ENCODE assay signal across 8 mouse cellular contexts in the genomic region with DNA sequence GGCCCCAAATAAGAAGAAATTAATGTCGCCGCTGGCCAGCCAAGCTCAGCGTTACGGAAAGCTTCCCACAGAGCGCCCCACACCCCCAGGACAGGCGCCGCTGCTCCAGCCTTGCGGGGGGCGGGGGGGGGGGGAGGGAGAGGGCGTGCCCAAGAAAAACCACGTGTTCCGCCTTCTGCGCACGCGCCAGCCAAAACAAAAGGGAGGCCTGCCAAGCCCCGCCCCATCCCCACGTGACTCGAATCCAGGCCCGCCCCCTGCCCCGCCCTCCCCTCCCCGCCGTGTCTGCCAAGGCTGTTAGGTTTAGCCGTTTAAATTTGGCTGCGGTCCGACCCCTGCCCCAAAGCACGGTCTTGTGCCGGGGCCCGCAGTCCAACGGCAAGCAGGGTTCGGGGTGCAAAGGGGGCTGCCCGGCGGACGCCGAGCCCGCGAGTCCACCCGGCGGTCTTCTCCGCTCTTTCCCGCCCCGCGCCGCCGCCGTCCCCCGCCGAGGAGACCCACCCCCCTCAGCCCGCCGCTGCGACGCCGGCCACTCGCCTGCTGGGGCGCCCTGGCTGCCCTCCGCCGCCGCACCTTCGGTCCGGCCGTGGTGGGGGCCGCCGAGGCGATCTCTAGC. TPM values are rescaled to one million over a fixed set of nuclear protein-coding genes. Genes with fewer than 3 reads are reported as not detected.
DNase-seq lines count a peak whose midpoint lies in the region; ATAC-seq lines count a peak whose summit lies in the region.

No protein-coding gene starts in this region.

- H3K4me3 ChIP-seq in embryonic facial prominence, embryonic 12.5 days, result peak overlapping the region; percentile 75
- peak overlapping the region; percentile 73 for H3K4me3 ChIP-seq in limb, embryonic 12.5 days (replicated peaks)
- peak overlapping the region; percentile 86 for H3K4me3 ChIP-seq in midbrain, embryonic 14.5 days (replicated peaks; ENCODE audit: low read depth, low read length)

- H3K9me3 ChIP-seq in embryonic facial prominence, embryonic 12.5 days, result no peaks in the 10 kb centered on the region
- no peaks in the 10 kb centered on the region for H3K9me3 ChIP-seq in limb, embryonic 12.5 days
- no peaks in the 10 kb centered on the region for H3K9me3 ChIP-seq in midbrain, embryonic 14.5 days (ENCODE audit: control insufficient read depth, low read length)

- no peaks in the 10 kb centered on the region for H3K36me3 ChIP-seq in embryonic facial prominence, embryonic 12.5 days
- H3K36me3 ChIP-seq in limb, embryonic 12.5 days, result no peaks in the 10 kb centered on the region
- no peaks in the 10 kb centered on the region for H3K36me3 ChIP-seq in midbrain, embryonic 14.5 days (ENCODE audit: control insufficient read depth, insufficient read depth, low read length)

- peaks cover 3% of the 10 kb centered on the region; the same call in 1 of the 2 replicates for H3K4me1 ChIP-seq in embryonic facial prominence, embryonic 12.5 days
- H3K4me1 ChIP-seq in limb, embryonic 12.5 days (replicated peaks), result peaks cover 9% of the 10 kb centered on the region
- H3K4me1 ChIP-seq in midbrain, embryonic 14.5 days (ENCODE audit: control insufficient read depth, insufficient read depth, low read length), result peaks cover 25% of the 10 kb centered on the region

- H3K9ac ChIP-seq in embryonic facial prominence, embryonic 12.5 days, result peak overlapping the region; percentile 93
- H3K9ac ChIP-seq in limb, embryonic 12.5 days (replicated peaks), result peak overlapping the region; percentile 94
- peak overlapping the region; percentile 95 for H3K9ac ChIP-seq in midbrain, embryonic 14.5 days (replicated peaks; ENCODE audit: low read length)

- H3K27ac ChIP-seq in embryonic facial prominence, embryonic 12.5 days, result peak overlapping the region; percentile 97
- peak overlapping the region; percentile 98 for H3K27ac ChIP-seq in limb, embryonic 12.5 days
- H3K27ac ChIP-seq in midbrain, embryonic 14.5 days (replicated peaks; ENCODE audit: low read depth, low read length), result peak overlapping the region; percentile 99

- under 1% methylated on average over 57 of the region's 63 CpGs for WGBS in embryonic facial prominence, embryonic 12.5 days
- WGBS in limb, embryonic 12.5 days, result 1% methylated on average over 59 of the region's 63 CpGs
- under 1% methylated on average over 57 of the region's 63 CpGs for WGBS in midbrain, embryonic 14.5 days

- peak overlapping the region; percentile 69 for H3K4me2 ChIP-seq in embryonic facial prominence, embryonic 12.5 days (replicated peaks)
- H3K4me2 ChIP-seq in limb, embryonic 12.5 days, result peak overlapping the region; percentile 72
- H3K4me2 ChIP-seq in midbrain, embryonic 14.5 days (ENCODE audit: low read length), result peak overlapping the region; percentile 84

- no peaks in the 10 kb centered on the region for H3K27me3 ChIP-seq in embryonic facial prominence, embryonic 12.5 days
- peaks cover 6% of the 10 kb centered on the region for H3K27me3 ChIP-seq in limb, embryonic 12.5 days
- H3K27me3 ChIP-seq in midbrain, embryonic 14.5 days (ENCODE audit: control insufficient read depth, insufficient read depth, low read length), result no peaks in the 10 kb centered on the region

- DNase-seq in 3T3-L1 (ENCODE audit: low read depth, low spot score), result peak; percentile 82
- DNase-seq in adrenal gland, postnatal 36 days, result peak; percentile 93 to 95
- peak; percentile 91 to 96 for DNase-seq in heart, adult 18-20 months
- peak; percentile 77 to 89 for DNase-seq in kidney, adult 8-10 months
- peak; percentile 97 for DNase-seq in midbrain, embryonic 14.5 days
- DNase-seq in spleen, adult 12 weeks (ENCODE audit: low spot score), result peak; percentile 79

- peak; percentile 85 for ATAC-seq in embryonic facial prominence, embryonic 12.5 days (ENCODE audit: insufficient number of reproducible peaks, insufficient read depth, low FRiP score, low TSS enrichment)
- ATAC-seq in limb, embryonic 12.5 days (ENCODE audit: insufficient number of reproducible peaks, insufficient read depth, low FRiP score, low TSS enrichment, low read depth), result peak; percentile 81
- peak; percentile 89 for ATAC-seq in midbrain, embryonic 14.5 days (ENCODE audit: low FRiP score, low TSS enrichment)

RNA-seq across cellular contexts. Expression of a gene that starts 0.4 kb away (rescaled TPM):
- total RNA-seq in adrenal gland, postnatal 36 days (2021), result 10 to 100 TPM; 17.9 to 21.0 TPM
- 22.5 and 23.5 TPM in 2 replicates for polyA plus RNA-seq in embryonic facial prominence, embryonic 12.5 days (2016; fragmentation: Nextera tagmentation; extraction: Ambion mirVana)
- total RNA-seq in heart, adult 18-20 months (2021), result 10 to 100 TPM; 21.7 to 23.6 TPM
- polyA plus RNA-seq in limb, embryonic 12.5 days (2016; fragmentation: Nextera tagmentation; extraction: Ambion mirVana), result 27.9 and 30.3 TPM in 2 replicates
- 13.9 and 15.9 TPM in 2 replicates for polyA plus RNA-seq in midbrain, embryonic 14.5 days (2014; fragmentation: Nextera tagmentation; extraction: Ambion mirVana)

RNA-seq across cellular contexts. Expression of a gene that starts 46.1 kb away (rescaled TPM):
- 100 to 1,000 TPM; 472 to 633 TPM for total RNA-seq in adrenal gland, postnatal 36 days (2021)
- 53.9 and 58.6 TPM in 2 replicates for polyA plus RNA-seq in embryonic facial prominence, embryonic 12.5 days (2016; fragmentation: Nextera tagmentation; extraction: Ambion mirVana)
- 1,000 to 10,000 TPM; 1,136 to 1,209 TPM for total RNA-seq in heart, adult 18-20 months (2021)
- 66.1 and 67.8 TPM in 2 replicates for polyA plus RNA-seq in limb, embryonic 12.5 days (2016; fragmentation: Nextera tagmentation; extraction: Ambion mirVana)
- 27.9 and 41.1 TPM in 2 replicates for polyA plus RNA-seq in midbrain, embryonic 14.5 days (2014; fragmentation: Nextera tagmentation; extraction: Ambion mirVana)

Comparison
In these comparisons a context has a peak if more than half of its experiments do, and no peak if none do; other contexts are left out.
1. Peak in every context shown above with its lines: DNase-seq, ATAC-seq, H3K4me3 ChIP-seq and H3K27ac ChIP-seq.